Mouse (Mus musculus) lung, adult 18-20 months (tissue): ENCODE measurements around the gene Jsrp1.

ENCODE experiments used
- DNase-seq, 2 experiments: peaks; one replicate each; pipeline ENCODE4 v3.0.0; 2022; ENCODE audit warnings: mixed read lengths in 2 of 2

Gene Jsrp1

GRCm38 (mm10) chr10:80808099-80808984 is 5.0 kb downstream of the Jsrp1 start:
- no peak for DNase-seq

GRCm38 (mm10) chr10:80807057-80807627 is 6.2 kb downstream of the Jsrp1 start:
- DNase-seq, result peak; percentile 63

GRCm38 (mm10) chr10:80806341-80807056 is 6.8 kb downstream of the Jsrp1 start:
- no peak for DNase-seq

GRCm38 (mm10) chr10:80805925-80806324 is 7.4 kb downstream of the Jsrp1 start:
- peak; percentile 50 to 54 for DNase-seq

- no peak for DNase-seq
These were observed 8.0 kb downstream of the Jsrp1 start for GRCm38 (mm10) chr10:80805322-80805721.

- no peak for DNase-seq
These were observed 8.4 kb downstream of the Jsrp1 start, which contains the start of gene Amh for GRCm38 (mm10) chr10:80804916-80805315. TSS of gene Amh (plus strand) at chr10:80805243.

- no peak for DNase-seq
These were observed 9.0 kb downstream of the Jsrp1 start for GRCm38 (mm10) chr10:80804340-80804739.

GRCm38 (mm10) chr10:80802996-80803395 is 10.3 kb downstream of the Jsrp1 start:
- DNase-seq, result no peak

- DNase-seq, result no peak
These were observed 10.9 kb downstream of the Jsrp1 start for GRCm38 (mm10) chr10:80802204-80802912.

- DNase-seq, result no peak
These were observed 14.2 kb downstream of the Jsrp1 start for GRCm38 (mm10) chr10:80799070-80799566.

GRCm38 (mm10) chr10:80798150-80799006 is 14.9 kb downstream of the Jsrp1 start, which contains the start of the genes Sf3a2 and Plekhj1:
TSS of gene Sf3a2 (plus strand) at chr10:80798198.
TSS of gene Plekhj1 (minus strand) at chr10:80798626.
- DNase-seq, result peak; percentile 96 to 97

- no peak for DNase-seq
These were observed 15.8 kb downstream of the Jsrp1 start for GRCm38 (mm10) chr10:80797186-80798149.

- DNase-seq, result no peak
These were observed 16.9 kb downstream of the Jsrp1 start for GRCm38 (mm10) chr10:80796307-80796848.

- no peak for DNase-seq
These were observed 18.5 kb downstream of the Jsrp1 start for GRCm38 (mm10) chr10:80794750-80795149.

- DNase-seq, result no peak
These were observed 19.5 kb downstream of the Jsrp1 start for GRCm38 (mm10) chr10:80793803-80794202.

- DNase-seq, result no peak
These were observed 20.1 kb downstream of the Jsrp1 start for GRCm38 (mm10) chr10:80793033-80793784.

GRCm38 (mm10) chr10:80792175-80793032 is 20.9 kb downstream of the Jsrp1 start:
- no peak for DNase-seq
